Mouse (Mus musculus) forebrain, embryonic 16.5 days (tissue): ENCODE data around the gene Col9a2. TPM values are rescaled to one million over a fixed set of nuclear protein-coding genes. Genes with fewer than 3 reads are reported as not detected.

ENCODE experiments used
- ATAC-seq: fragments of 200-750 bp; cut with Nextera tagmentation; 2 replicates; pipeline ENCODE4 v1.8.0; 2017; ENCODE audit warnings: mild to moderate bottlenecking, moderate library complexity
- H3K27ac ChIP-seq: fragments of 300-500 bp; sonication (generic); 2 replicates; pipeline ENCODE4 v1.5.1; 2014; ENCODE audit warnings: low read length, control low read depth
- H3K27me3 ChIP-seq: fragments of 300-500 bp; sonication (generic); replicated peaks from 2 replicates; pipeline ENCODE4 v1.6.1; 2014; ENCODE audit warnings: low read length; ENCODE audit not compliant: control insufficient read depth, insufficient read depth
- H3K36me3 ChIP-seq: fragments of 300-500 bp; sonication (generic); 2 replicates; pipeline ENCODE4 v1.6.1; 2014; ENCODE audit not compliant: control insufficient read depth, insufficient read depth
- H3K4me1 ChIP-seq: fragments of 300-500 bp; sonication (generic); replicated peaks from 2 replicates; pipeline ENCODE4 v1.6.1; 2014; ENCODE audit warnings: low read length; ENCODE audit not compliant: control insufficient read depth, insufficient read depth
- H3K4me2 ChIP-seq: fragments of 300-500 bp; sonication (generic); 2 replicates; pipeline ENCODE4 v1.6.1; 2014; ENCODE audit warnings: mild to moderate bottlenecking, low read length, control low read depth
- H3K4me3 ChIP-seq: fragments of 300-500 bp; sonication (generic); replicated peaks from 2 replicates; pipeline ENCODE4 v1.5.1; 2014; ENCODE audit warnings: mild to moderate bottlenecking, low read length, control low read depth
- H3K9ac ChIP-seq: fragments of 300-500 bp; sonication (generic); replicated peaks from 2 replicates; pipeline ENCODE4 v1.6.1; 2014; ENCODE audit warnings: low read depth, low read length, control low read depth
- H3K9me3 ChIP-seq: fragments of 300-500 bp; sonication (generic); 2 replicates; pipeline ENCODE4 v1.6.1; 2016; ENCODE audit warnings: low read length; ENCODE audit not compliant: control insufficient read depth
- WGBS: fragments of 180-500 bp; shearing (Covaris S2); extraction: QIAGEN DNeasy Blood & Tissue Kit; methylation state at CpG from one replicate; pipeline ENCODE4 v1.1.7; 2014; 5-methylcytosine and 5-hydroxymethylcytosine counted together
- polyA plus RNA-seq: library from polyadenylated mRNA; unstranded; fragments of >200 nt; fragmentation: Nextera tagmentation; extraction: Ambion mirVana; gene quantifications from 2 replicates; pipeline ENCODE4 v1.2.1, GENCODE M21; 2015

Col9a2 gene
- polyA plus RNA-seq, 1 experiment from 2014 or later = 4.6 TPM

DNA sequence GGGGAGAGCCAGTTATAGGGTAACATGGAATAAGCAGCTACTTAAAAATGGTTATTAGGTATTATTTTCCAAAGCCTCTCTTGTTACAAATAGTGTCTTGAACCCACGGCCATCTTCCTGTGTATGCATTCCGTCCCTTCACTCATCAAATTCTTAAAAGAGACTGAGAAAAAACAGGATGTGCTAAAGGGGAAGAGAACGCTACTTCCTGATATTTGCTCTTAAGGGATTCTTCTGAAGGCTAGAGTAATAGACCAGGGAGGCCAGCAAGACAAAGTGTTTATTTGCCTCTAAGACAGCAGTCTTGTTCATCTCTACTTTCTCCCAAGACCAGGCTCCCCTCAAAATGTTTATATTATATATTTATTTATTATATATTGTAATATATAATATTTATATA lies 20.9 kb upstream of the Col9a2 start:
- no peaks in the 10 kb centered on the region for H3K9me3 ChIP-seq
- H3K4me2 ChIP-seq = no peak overlapping the region
- 91% methylated on average over 3 of the region's 3 CpGs for WGBS
- no peaks in the 10 kb centered on the region for H3K27me3 ChIP-seq
- H3K36me3 ChIP-seq = no peaks in the 10 kb centered on the region
- H3K4me1 ChIP-seq = peaks cover 13% of the 10 kb centered on the region
- H3K27ac ChIP-seq = no peak overlapping the region
- no peak overlapping the region for H3K9ac ChIP-seq
- no peak for ATAC-seq
- H3K4me3 ChIP-seq = no peak overlapping the region

DNA sequence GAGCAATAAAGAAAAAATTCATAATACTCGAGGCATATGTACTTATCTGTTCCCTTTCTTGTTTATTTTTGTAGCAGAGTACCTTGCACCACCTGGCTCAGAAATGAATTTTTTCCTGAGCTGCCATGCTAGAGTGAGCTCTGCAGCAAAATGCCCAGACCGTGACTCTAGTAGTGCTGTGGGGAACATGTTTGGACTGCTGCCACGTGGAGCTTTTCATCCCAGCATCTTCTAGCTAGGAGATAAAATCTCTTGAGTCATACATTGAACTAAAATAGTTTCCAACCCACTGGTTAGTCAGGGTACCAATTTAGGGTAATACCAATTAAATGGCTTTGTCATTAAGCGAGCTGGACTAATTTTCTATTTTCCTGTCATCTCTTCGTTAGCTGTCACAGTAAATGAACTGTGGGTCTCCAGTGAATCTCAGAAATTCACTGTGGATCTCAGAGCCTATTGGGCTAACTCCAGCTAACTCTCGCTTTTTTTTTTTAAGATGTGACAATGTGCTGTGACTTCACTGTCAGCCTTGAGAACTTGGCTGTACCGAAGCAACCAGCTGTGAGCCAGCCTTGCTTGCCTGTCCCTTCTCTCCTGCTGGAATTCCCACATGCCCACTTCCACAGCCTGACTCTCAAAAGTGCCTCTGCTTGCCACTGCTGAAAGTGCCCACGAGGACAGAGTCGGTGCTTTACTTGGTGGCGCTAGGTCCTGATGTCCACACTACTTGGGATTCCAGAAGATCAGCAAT lies 19.0 kb upstream of the Col9a2 start:
- no peak overlapping the region for H3K4me2 ChIP-seq
- H3K27ac ChIP-seq = no peak overlapping the region
- H3K9ac ChIP-seq = no peak overlapping the region
- no peaks in the 10 kb centered on the region for H3K9me3 ChIP-seq
- 49% methylated on average over 10 of the region's 10 CpGs for WGBS
- ATAC-seq = no peak
- peaks cover 8% of the 10 kb centered on the region for H3K4me1 ChIP-seq
- no peaks in the 10 kb centered on the region for H3K36me3 ChIP-seq
- H3K27me3 ChIP-seq = no peaks in the 10 kb centered on the region
- no peak overlapping the region for H3K4me3 ChIP-seq

- Histone ChIP-seq H3K4me2 (no peak overlapping the region), H3K27ac (no peak overlapping the region)
- ATAC-seq = no peak
Observed at GRCm38 (mm10) chr4:121021911-121022310, 17.3 kb upstream of the Col9a2 start.

DNA sequence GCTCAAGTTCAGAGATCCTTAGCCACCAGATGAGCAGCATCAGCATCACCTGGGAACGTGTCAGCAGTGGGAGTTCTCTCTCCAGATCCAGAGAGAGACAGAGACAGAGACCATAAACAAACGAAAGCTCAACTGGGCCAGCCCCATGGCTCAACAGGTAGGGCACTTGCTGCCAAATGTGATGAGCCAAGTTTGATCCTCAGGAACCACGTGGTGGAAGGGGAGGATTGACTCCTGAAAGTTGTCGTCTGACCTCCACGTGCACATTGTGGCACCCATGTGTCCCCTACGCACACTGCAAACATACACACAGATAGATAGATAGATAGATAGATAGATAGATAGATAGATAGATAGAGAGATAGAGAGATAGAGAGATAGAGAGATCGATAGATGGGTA lies 15.7 kb upstream of the Col9a2 start:
- no peaks in the 10 kb centered on the region for H3K9me3 ChIP-seq
- no peaks in the 10 kb centered on the region for H3K4me1 ChIP-seq
- H3K36me3 ChIP-seq = no peaks in the 10 kb centered on the region
- 87% methylated on average over 7 of the region's 7 CpGs for WGBS
- no peak overlapping the region for H3K27ac ChIP-seq
- no peak overlapping the region for H3K9ac ChIP-seq
- H3K27me3 ChIP-seq = no peaks in the 10 kb centered on the region
- ATAC-seq = no peak
- H3K4me3 ChIP-seq = no peak overlapping the region
- no peak overlapping the region for H3K4me2 ChIP-seq

More at GRCm38 (mm10) chr4:121021911-121022310, 17.3 kb upstream of the Col9a2 start:
- Histone ChIP-seq H3K27me3 (no peaks in the 10 kb centered on the region), H3K9me3 (no peaks in the 10 kb centered on the region), H3K9ac (no peak overlapping the region), H3K4me1 (no peaks in the 10 kb centered on the region), H3K36me3 (no peaks in the 10 kb centered on the region), H3K4me3 (no peak overlapping the region)

GRCm38 (mm10) chr4:121023941-121024340 lies 15.2 kb upstream of the Col9a2 start:
- Histone ChIP-seq H3K27me3 (no peaks in the 10 kb centered on the region), H3K36me3 (no peaks in the 10 kb centered on the region), H3K9ac (no peak overlapping the region), H3K4me3 (no peak overlapping the region), H3K4me1 (no peaks in the 10 kb centered on the region), H3K27ac (no peak overlapping the region), H3K9me3 (no peaks in the 10 kb centered on the region), H3K4me2 (no peak overlapping the region)
- no peak for ATAC-seq
- 94% methylated on average over 2 of the region's 2 CpGs for WGBS

- WGBS = 61% methylated on average over 2 of the region's 2 CpGs
- H3K9me3 ChIP-seq = no peaks in the 10 kb centered on the region
- no peak overlapping the region for H3K27ac ChIP-seq
- H3K27me3 ChIP-seq = no peaks in the 10 kb centered on the region
- ATAC-seq = no peak
- no peaks in the 10 kb centered on the region for H3K36me3 ChIP-seq
- no peak overlapping the region for H3K4me2 ChIP-seq
- H3K4me3 ChIP-seq = no peak overlapping the region
- H3K4me1 ChIP-seq = no peaks in the 10 kb centered on the region
- H3K9ac ChIP-seq = no peak overlapping the region
Observed at GRCm38 (mm10) chr4:121025681-121026080, 13.5 kb upstream of the Col9a2 start.

- H3K9ac ChIP-seq = no peak overlapping the region
- 83% methylated on average over 1 of the region's 1 CpGs for WGBS
- no peak overlapping the region for H3K4me3 ChIP-seq
- no peak for ATAC-seq
- no peaks in the 10 kb centered on the region for H3K4me1 ChIP-seq
- no peaks in the 10 kb centered on the region for H3K9me3 ChIP-seq
- H3K27ac ChIP-seq = no peak overlapping the region
- no peaks in the 10 kb centered on the region for H3K27me3 ChIP-seq
- no peaks in the 10 kb centered on the region for H3K36me3 ChIP-seq
- H3K4me2 ChIP-seq = no peak overlapping the region
Observed at GRCm38 (mm10) chr4:121028146-121028545, 11.0 kb upstream of the Col9a2 start.

DNA sequence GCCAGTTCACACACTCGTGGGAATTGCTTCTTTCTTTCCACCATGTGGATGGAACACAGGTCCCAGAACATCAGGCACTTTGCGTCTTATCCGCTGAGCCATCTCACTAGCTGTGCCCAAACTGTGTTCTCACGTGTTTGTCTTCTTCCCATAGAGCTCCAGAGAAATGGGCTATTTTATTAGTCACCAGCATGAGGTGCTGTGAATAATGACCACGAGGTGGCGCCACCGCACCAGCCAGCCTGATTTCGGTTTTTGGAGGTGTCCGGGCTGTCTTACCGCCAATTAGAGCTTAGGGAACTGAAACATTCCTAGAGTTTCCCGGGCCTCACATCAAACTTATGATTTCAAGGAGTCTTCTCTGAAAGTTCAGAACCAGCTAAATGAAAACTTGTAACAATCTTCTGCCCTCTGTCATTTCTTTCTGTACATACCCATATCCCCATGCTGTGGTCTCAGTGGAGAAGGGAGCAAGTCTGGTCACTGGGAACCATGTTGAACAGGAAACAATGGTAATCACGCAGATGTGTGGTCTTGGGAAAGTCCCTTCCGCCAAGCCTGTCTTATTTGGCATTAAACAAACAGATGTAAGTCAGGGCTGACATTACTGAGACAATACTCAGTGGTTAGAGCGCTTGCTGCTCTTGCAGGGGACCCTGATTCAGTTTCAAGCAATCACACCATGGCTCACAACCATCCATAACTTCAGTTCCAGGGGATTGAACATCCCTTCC lies 10.4 kb upstream of the Col9a2 start:
- Histone ChIP-seq H3K4me3 (no peak overlapping the region), H3K27me3 (no peaks in the 10 kb centered on the region), H3K9ac (no peak overlapping the region), H3K9me3 (no peaks in the 10 kb centered on the region), H3K4me2 (no peak overlapping the region), H3K27ac (no peak overlapping the region), H3K36me3 (no peaks in the 10 kb centered on the region), H3K4me1 (no peaks in the 10 kb centered on the region)
- ATAC-seq = no peak
- 20% methylated on average over 14 of the region's 14 CpGs for WGBS

DNA sequence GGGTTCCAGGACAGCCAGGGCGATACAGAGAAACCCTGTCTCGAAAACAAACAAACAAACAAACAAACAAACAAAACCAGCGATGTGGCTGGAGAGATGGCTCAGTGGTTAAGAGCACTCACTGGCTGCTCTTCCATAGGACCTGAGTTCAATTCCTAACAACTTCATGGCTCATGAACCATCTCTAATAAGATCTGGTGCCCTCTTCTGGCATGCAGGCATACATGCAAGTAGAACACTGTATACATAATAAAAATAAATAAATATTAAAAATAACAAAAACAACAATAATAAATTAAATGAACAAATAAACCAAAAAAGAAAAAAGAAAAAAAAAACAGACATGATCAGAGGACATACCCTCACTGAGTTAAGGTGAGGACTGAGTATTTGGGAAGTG lies 9.6 kb upstream of the Col9a2 start:
- Histone ChIP-seq H3K4me1 (no peaks in the 10 kb centered on the region), H3K36me3 (no peaks in the 10 kb centered on the region), H3K4me2 (no peak overlapping the region), H3K4me3 (no peak overlapping the region), H3K27ac (no peak overlapping the region), H3K27me3 (no peaks in the 10 kb centered on the region), H3K9me3 (no peaks in the 10 kb centered on the region), H3K9ac (no peak overlapping the region)
- 72% methylated on average over 3 of the region's 3 CpGs for WGBS
- no peak for ATAC-seq
